Mouse (Mus musculus): Measurements from ENCODE around the gene Fam114a1. TPM values are rescaled to one million over a fixed set of nuclear protein-coding genes. Genes with fewer than 3 reads are reported as not detected.

The Fam114a1 gene
- polyA plus RNA-seq, 1 experiment from 2014 or later, result 30.5 TPM

- WGBS, result 83% methylated on average over 13 of the region's 13 CpGs
- H3K9ac ChIP-seq (ENCODE audit: low read depth, low read length), result no peak overlapping the region
- ATAC-seq, result no peak
- H3K27me3 ChIP-seq (replicated peaks; ENCODE audit: control insufficient read depth, insufficient read depth, low read length), result no peaks in the 10 kb centered on the region
- H3K4me2 ChIP-seq (replicated peaks; ENCODE audit: low read depth), result no peak overlapping the region
- peaks cover 35% of the 10 kb centered on the region for H3K36me3 ChIP-seq (ENCODE audit: control insufficient read depth, insufficient read depth)
- H3K4me3 ChIP-seq (ENCODE audit: low read depth, low read length), result no peak overlapping the region
- TF ChIP-seq CTCF (IDR thresholded peaks at IDR 0.05; ENCODE audit: low read depth), result no peak
- no peaks in the 10 kb centered on the region for H3K9me3 ChIP-seq (ENCODE audit: control insufficient read depth)
- no peak overlapping the region for H3K27ac ChIP-seq (ENCODE audit: low read depth, low read length)
- no peaks in the 10 kb centered on the region for H3K4me1 ChIP-seq (replicated peaks; ENCODE audit: control insufficient read depth, insufficient read depth, low read length)
Measured at GRCm38 (mm10) chr5:65036597-65036996, 66.7 kb downstream of the Fam114a1 start.

GRCm38 (mm10) chr5:65038305-65038704 lies 68.4 kb downstream of the Fam114a1 start:
- TF ChIP-seq CTCF (IDR thresholded peaks at IDR 0.05; ENCODE audit: low read depth), result no peak
- peak overlapping the region; percentile 41; the same call in 1 of the 2 replicates for H3K27ac ChIP-seq (ENCODE audit: low read depth, low read length)
- H3K9me3 ChIP-seq (ENCODE audit: control insufficient read depth), result no peaks in the 10 kb centered on the region
- H3K4me3 ChIP-seq (ENCODE audit: low read depth, low read length), result no peak overlapping the region
- no peaks in the 10 kb centered on the region for H3K4me1 ChIP-seq (replicated peaks; ENCODE audit: control insufficient read depth, insufficient read depth, low read length)
- H3K9ac ChIP-seq (ENCODE audit: low read depth, low read length), result no peak overlapping the region
- no peak for ATAC-seq
- WGBS, result 57% methylated on average over 9 of the region's 9 CpGs
- peaks cover 29% of the 10 kb centered on the region for H3K36me3 ChIP-seq (ENCODE audit: control insufficient read depth, insufficient read depth)
- no peak overlapping the region for H3K4me2 ChIP-seq (replicated peaks; ENCODE audit: low read depth)
- H3K27me3 ChIP-seq (replicated peaks; ENCODE audit: control insufficient read depth, insufficient read depth, low read length), result no peaks in the 10 kb centered on the region

- WGBS, result 70% methylated on average over 11 of the region's 11 CpGs
- Histone ChIP-seq H3K9ac (ENCODE audit: low read depth, low read length) (no peak overlapping the region), H3K4me3 (ENCODE audit: low read depth, low read length) (no peak overlapping the region), H3K36me3 (ENCODE audit: control insufficient read depth, insufficient read depth) (peaks cover 23% of the 10 kb centered on the region), H3K4me2 (replicated peaks; ENCODE audit: low read depth) (no peak overlapping the region), H3K9me3 (ENCODE audit: control insufficient read depth) (no peaks in the 10 kb centered on the region), H3K27ac (ENCODE audit: low read depth, low read length) (peak overlapping the region; percentile 41; the same call in 1 of the 2 replicates), H3K4me1 (replicated peaks; ENCODE audit: control insufficient read depth, insufficient read depth, low read length) (no peaks in the 10 kb centered on the region), H3K27me3 (replicated peaks; ENCODE audit: control insufficient read depth, insufficient read depth, low read length) (no peaks in the 10 kb centered on the region)
- no peak for ATAC-seq
- no peak for TF ChIP-seq CTCF (IDR thresholded peaks at IDR 0.05; ENCODE audit: low read depth)
Measured at GRCm38 (mm10) chr5:65038811-65039571, 69.1 kb downstream of the Fam114a1 start.

- Histone ChIP-seq H3K4me1 (replicated peaks; ENCODE audit: control insufficient read depth, insufficient read depth, low read length) (no peaks in the 10 kb centered on the region), H3K27me3 (replicated peaks; ENCODE audit: control insufficient read depth, insufficient read depth, low read length) (no peaks in the 10 kb centered on the region), H3K9me3 (ENCODE audit: control insufficient read depth) (no peaks in the 10 kb centered on the region), H3K9ac (ENCODE audit: low read depth, low read length) (no peak overlapping the region), H3K36me3 (ENCODE audit: control insufficient read depth, insufficient read depth) (peaks cover 14% of the 10 kb centered on the region), H3K27ac (ENCODE audit: low read depth, low read length) (no peak overlapping the region), H3K4me2 (replicated peaks; ENCODE audit: low read depth) (no peak overlapping the region), H3K4me3 (ENCODE audit: low read depth, low read length) (no peak overlapping the region)
- peak; percentile 52; the same call in 1 of the 2 replicates for TF ChIP-seq CTCF (IDR thresholded peaks at IDR 0.05; ENCODE audit: low read depth)
- ATAC-seq, result no peak
- 76% methylated on average over 5 of the region's 5 CpGs for WGBS
Measured at GRCm38 (mm10) chr5:65040463-65040862, 70.6 kb downstream of the Fam114a1 start.

- no peak for TF ChIP-seq CTCF (IDR thresholded peaks at IDR 0.05; ENCODE audit: low read depth)
- Histone ChIP-seq H3K9ac (ENCODE audit: low read depth, low read length) (no peak overlapping the region), H3K36me3 (ENCODE audit: control insufficient read depth, insufficient read depth) (peaks cover 6% of the 10 kb centered on the region; the same call in 1 of the 2 replicates), H3K4me2 (replicated peaks; ENCODE audit: low read depth) (no peak overlapping the region), H3K9me3 (ENCODE audit: control insufficient read depth) (no peaks in the 10 kb centered on the region), H3K27ac (ENCODE audit: low read depth, low read length) (no peak overlapping the region), H3K4me1 (replicated peaks; ENCODE audit: control insufficient read depth, insufficient read depth, low read length) (no peaks in the 10 kb centered on the region), H3K27me3 (replicated peaks; ENCODE audit: control insufficient read depth, insufficient read depth, low read length) (no peaks in the 10 kb centered on the region), H3K4me3 (ENCODE audit: low read depth, low read length) (no peak overlapping the region)
- 71% methylated on average over 11 of the region's 11 CpGs for WGBS
- no peak for ATAC-seq
Measured at GRCm38 (mm10) chr5:65043407-65043895, 73.6 kb downstream of the Fam114a1 start.

GRCm38 (mm10) chr5:65045642-65046370 lies 75.9 kb downstream of the Fam114a1 start:
- Histone ChIP-seq H3K4me2 (replicated peaks; ENCODE audit: low read depth) (no peak overlapping the region), H3K9me3 (ENCODE audit: control insufficient read depth) (no peaks in the 10 kb centered on the region), H3K27ac (ENCODE audit: low read depth, low read length) (no peak overlapping the region), H3K36me3 (ENCODE audit: control insufficient read depth, insufficient read depth) (peaks cover 6% of the 10 kb centered on the region; the same call in 1 of the 2 replicates), H3K27me3 (replicated peaks; ENCODE audit: control insufficient read depth, insufficient read depth, low read length) (no peaks in the 10 kb centered on the region), H3K4me3 (ENCODE audit: low read depth, low read length) (no peak overlapping the region), H3K9ac (ENCODE audit: low read depth, low read length) (no peak overlapping the region), H3K4me1 (replicated peaks; ENCODE audit: control insufficient read depth, insufficient read depth, low read length) (no peaks in the 10 kb centered on the region)
- WGBS, result 86% methylated on average over 6 of the region's 6 CpGs
- no peak for ATAC-seq
- TF ChIP-seq CTCF (IDR thresholded peaks at IDR 0.05; ENCODE audit: low read depth), result no peak

Measured in intestine, postnatal 0 days (tissue).